Mouse (Mus musculus) urinary bladder, postnatal 4 days (tissue): Measurements from ENCODE around the gene Fyn.

Source experiments
- DNase-seq, 2 experiments: peaks; one replicate each; pipeline ENCODE4 v3.0.0; 2021 to 2022; ENCODE audit warnings: low spot score in 2 of 2

Gene Fyn

DNA sequence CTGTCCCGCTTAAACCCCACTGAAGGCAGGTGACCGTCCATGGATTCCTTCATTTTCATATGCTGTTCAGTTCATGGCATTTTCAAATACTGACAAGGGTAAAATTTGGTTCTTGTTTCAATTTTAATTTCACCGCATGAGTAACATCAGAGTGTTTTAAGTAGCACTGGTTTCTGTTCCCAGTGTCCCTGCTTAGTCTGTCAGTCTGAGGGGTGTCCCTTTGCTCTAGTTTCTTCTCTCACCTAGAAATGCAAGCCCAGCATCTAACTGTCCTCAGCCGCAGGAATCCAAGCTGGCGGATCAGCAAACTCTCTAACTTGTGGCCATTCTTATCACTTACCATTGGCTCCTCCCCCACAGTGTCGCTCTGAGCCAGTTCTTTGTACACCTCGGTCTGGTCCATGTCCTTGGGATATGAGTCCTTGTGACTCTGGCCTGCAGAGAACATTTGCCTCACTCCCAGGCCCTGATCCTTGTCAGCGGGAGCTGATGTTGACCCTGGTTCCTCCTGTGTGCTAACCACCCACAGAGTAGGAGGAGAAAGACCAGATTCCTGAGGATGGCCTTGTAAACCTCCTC is 9.5 kb downstream of the Fyn start:
- no peak for DNase-seq

DNA sequence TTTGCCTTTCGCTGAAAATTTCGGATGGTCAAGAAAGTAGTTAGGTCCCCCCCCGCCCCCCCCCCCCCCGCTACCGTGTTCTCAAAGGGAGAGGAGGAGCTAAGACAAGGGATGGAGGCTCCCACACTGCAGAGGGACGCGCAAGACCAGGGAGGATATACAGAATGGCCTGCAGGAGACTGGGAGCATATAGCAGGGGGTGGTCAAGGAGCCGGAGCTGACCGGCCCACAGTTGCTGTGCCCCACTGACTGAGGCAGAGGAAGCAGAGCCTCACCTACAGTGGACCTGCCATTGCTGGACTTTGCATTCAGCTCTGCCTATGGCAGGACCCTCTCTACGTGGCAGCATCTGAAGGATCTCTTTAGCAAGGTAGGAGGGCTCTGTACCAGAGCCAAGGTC is 10.6 kb downstream of the Fyn start:
- DNase-seq: no peak

DNA sequence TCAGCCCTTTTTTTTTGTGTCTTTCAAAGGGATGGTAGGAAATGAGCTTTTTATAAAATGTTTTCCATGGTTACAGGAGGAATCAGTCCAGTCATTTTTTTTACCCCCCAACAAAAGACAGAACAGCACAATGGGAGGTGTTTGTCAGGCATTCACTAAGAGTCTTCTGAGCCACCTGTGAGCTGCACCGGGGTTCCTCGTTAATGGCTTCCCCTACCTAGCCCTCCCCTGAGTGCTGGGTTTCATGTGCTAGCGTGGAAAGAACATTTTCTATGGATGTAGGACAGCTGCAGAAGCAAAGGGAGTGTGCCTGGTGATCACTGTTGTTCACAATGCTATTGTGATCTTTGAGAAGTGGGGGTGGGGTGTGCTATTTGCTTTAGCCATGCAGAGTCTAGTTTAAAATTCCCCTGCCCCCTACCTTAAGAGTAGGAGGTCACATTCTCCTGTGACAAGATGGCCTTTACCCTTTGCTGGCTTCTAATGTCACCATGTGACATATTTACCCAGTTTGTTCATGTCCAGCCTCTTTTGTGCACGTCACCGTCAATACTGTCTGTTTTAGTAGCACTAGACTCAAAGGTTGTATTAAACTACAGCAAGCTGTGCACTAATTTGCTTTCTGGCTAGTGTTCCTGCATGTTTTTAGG is 11.2 kb downstream of the Fyn start:
- no peak for DNase-seq

DNA sequence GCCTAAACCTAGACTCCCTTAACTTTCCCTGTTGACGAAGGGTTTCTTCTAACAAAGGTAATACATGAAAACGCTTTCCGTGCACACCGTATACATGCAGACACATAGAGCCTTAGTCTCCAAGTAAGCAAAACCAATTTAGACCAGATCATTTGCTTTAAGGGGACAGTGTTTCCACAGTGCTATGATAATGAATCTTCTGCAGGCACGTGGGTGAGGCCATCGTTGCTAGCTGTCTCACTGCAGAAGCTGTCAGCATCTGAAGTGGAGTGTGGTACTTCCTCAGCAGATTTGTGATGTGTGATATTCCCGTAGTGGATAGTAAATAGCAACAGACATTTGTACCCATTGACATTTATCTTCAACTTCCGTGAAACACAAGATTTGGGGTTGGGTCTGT is 16.6 kb downstream of the Fyn start:
- no peak for DNase-seq

DNA sequence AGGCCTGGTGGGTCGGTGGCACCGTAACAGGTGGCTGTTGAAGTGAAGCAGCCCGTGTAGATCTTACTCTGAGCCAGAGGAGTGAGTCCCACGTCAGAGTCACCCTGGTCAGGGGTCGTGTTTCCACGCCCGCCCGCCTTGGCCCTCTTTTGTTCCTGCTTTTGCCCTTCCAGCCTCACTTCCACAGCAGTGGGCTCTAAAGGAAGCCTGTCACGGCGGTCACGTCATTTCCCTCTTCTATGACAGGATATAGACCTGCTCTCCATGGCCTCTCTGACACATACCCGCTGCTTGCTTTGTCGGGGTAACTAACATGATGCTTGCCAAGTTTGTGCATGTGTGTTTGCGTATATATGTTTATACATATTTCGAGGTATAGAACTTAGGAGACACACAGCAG is 17.5 kb downstream of the Fyn start:
- no peak for DNase-seq

DNA sequence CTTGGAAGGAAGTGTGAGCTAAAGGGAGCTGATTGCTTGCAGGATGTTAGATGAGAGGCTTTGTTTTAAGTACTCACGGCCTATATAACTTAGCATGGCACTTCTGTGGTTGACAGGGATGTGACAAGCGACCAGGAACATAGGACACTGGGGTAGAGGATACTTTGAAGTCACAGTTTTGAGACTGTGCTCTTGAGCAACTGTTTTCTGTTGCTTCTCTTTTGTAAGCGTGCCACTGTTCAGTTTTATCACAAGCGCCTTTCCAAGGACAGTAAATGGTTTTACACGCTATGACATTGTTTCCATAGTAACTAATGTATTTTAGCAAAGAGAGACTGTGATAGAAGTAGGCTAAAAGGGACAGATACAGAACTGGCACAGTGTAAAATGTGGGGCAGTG is 18.4 kb downstream of the Fyn start:
- no peak for DNase-seq

DNA sequence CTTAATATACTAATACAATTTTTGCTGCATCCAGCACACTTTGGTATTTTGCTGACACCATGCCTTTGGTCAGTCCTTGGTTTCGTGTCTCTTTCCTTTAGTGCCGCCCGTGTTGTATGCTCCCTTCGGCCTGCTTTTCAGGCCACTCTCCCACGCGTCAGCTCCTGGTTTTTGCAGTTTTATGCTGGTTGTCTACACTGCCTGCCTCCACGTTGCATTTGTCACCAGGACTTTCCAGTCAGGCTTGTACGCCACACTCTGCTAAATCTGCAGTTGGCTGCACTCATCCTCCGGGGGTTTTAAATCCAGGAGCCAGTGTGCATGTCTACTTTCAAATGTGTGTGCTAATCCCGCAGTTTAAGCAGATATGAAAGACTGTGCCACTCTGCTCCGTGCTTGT is 18.9 kb downstream of the Fyn start:
- DNase-seq: no peak

DNA sequence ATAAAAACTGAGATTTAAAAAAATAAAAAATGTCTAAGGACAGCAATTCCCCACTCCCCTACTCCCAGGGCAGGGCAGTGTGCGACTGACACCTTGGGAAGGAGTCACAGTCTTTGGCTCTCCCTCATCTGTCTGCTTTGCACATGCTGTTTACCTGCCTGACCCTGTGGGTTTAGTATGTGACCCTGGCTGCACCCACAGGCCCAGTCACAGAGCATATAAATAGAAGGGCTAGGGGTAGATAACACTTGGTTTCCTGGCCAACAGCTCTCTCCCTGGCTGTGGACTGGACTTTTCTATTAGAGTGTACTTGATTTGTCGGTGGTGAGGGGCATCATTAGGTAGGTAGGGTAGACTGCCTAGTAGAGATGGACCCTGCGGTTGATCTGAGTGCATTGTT is 19.5 kb downstream of the Fyn start:
- no peak for DNase-seq

DNA sequence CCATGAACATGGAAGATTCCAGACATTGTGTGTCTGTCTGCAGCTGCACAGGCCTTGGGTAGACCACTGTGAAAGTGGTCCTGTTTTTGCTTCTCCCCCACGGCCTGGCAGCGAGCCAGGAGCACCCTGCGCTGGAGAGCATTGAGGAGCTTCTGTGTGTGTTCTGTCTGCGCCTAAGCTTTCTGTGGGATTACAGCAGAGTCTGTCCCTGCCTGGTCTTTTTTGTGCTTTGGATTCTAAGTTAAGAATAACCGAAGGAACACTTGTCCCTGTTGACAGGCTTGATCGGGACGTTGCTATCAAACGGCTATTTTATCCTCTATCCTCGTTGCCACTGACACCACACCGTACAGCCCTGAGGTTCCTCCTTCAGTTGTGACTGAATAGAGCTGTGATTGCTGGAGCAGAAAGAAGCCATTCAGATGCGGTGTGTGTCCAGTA is 20.8 kb downstream of the Fyn start:
- DNase-seq: no peak

DNA sequence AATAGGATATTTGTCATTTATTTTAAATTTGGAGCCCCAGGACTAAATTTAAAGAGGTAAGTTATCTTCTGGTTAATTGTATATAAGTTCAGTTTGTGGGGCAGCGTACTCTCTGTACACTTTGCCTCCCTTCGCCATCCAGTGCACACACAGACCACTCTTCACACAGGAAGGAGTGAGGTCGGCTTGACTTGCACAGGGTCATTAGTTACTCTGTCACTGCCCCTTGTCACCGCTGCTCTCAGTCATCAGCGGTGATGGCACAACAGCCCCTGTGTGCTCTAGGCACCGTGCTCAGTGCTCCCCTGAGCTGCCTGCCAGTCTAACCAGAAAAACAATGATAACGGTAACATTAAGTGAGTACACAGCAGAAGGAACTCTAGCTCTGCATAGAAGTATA is 21.9 kb downstream of the Fyn start:
- DNase-seq: no peak

DNA sequence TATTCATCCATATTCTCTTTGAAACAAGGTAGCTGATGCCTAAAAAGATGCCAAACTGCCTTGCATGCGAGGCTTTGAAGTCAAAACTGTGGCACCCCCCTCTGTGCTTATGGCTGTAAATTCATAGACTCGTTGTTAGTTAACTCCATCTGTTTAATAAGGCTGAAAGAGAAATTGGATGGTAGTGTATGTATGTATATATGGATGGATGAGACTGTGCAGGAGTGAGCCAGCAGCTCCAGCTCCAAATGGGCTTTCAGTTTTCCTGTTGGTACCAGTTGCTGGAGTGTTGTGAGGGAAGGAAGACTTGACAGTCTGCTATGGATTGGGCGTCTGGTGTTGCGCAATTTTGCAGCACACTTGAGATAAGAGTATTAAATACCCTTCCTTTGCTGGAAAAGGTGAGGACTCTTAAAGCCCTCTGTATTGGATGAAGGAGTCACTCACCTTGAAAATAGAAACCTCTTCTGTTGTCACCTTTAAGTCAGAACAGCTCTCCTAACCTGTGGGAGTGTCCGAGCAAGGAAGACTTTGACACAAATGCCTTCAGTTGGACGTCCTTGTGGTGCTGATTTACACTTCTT is 24.3 kb downstream of the Fyn start:
- DNase-seq: no peak

DNA sequence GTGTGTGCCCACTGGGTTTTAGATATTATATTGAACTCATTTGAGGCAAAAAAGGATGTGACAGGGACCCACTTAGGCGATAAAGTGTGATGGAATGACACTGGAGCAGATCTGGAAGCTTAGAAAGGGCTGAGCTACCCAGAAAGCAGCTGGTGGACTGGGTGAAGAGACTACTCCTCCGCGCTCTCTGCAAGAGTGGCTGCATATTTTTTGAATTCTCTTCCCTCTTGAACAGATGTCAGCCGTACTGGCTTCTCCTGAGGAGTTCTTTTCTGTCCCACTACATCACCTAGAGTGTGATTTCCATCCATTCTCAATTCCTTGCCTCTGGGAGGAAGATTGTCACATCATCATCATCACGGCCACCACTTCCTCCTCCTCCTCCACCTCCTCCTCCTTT is 26.9 kb downstream of the Fyn start:
- no peak for DNase-seq

DNA sequence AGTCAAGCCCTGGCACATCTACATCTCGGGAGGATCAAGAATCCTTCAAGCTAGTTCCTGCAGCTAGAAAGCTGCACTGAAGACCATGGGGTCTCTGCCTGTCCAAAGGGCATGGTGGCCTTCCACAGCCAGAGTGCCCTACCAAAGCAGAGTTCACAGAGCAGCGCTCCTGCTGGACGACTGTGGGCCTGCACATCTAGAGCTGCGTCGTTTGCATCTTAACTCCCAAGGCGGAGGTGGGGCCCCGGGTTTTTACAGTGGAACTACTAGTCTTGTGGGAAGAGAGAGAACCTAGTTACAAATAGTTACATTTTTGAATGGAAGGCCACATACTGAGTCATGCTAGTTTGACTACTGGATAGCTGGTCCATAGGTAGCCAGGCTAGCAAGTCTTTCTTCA is 30.3 kb downstream of the Fyn start:
- DNase-seq: peak in 1 of 2 experiments; percentile 46

DNA sequence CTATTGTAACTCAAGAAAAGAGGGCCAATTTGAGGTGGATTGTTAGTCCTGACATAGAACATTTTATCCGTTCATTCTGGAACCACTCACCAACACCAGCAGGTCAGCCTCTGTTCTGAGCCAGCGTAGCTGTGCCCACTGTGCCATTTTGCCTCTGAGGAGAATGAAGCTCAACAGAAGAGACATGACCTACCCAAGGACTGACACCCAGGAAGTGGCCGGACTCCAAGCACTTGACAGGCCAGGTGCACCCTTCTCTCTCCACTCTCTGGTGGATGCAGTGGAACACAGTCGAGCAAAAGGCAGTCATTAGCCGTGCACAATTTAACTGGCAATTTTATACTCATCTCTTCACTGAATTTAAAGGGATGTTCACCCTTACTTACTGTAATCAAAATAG is 31.5 kb downstream of the Fyn start:
- peak in 1 of 2 experiments; percentile 51 for DNase-seq

DNA sequence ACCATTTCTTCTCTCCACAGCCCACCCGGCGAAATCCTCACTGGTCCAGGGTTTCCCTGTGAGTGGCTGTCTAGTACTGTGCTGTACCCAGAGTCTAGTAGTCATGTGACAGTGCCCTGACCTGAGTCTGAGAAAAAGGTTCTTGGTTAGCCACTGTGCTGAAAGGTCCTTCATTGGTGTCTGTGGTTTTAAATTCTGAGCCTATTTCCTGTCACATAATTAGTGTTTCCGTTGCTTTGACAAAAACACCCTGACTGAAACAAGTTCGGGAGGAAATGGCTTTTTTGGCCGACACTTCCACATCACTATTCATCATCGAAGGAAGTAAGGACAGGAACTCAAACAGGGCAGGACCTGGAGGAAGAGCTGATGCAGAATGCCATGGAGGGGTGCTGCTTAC is 33.8 kb downstream of the Fyn start:
- DNase-seq: peak in 1 of 2 experiments; percentile 56

DNA sequence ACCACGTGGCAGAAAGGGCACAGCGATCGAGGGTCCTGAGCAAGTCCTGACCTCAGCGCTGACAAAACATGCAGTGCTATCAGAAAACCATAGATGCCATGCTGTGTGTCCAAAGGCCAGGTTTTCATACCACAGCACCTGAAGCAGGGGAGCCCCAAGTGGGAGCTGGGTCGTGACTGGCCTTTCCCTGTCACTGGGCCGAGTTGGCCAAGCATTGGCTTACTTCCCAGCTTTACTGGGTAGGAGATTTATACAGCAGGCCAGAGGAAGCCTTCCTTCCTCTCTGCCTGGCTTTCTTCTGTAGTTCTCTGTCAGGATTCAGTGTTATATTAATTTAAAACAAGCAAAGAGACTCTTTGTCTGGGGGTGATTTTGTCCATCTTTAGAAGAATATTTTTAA is 35.1 kb downstream of the Fyn start:
- DNase-seq: peak in 1 of 2 experiments; percentile 56

DNA sequence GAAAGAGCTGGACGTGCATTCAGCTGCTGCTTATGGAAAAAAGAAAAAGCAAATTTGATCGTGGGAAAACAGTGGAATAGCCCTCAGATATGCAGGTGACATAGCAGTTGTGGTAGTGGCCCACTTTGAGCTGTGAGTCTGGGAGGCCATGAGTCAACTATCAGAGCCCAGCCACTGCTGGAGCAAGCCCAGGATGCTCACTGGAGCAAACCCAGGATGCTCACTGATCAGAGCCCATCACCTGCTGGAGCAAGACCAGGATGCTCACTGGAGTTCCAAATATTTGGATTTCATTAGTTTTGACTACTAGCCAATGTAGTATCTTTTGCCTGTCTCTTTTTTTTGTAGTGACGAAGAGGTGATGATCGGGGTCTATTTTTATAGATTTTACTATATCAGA is 35.5 kb downstream of the Fyn start:
- DNase-seq: peak in 1 of 2 experiments; percentile 49

DNA sequence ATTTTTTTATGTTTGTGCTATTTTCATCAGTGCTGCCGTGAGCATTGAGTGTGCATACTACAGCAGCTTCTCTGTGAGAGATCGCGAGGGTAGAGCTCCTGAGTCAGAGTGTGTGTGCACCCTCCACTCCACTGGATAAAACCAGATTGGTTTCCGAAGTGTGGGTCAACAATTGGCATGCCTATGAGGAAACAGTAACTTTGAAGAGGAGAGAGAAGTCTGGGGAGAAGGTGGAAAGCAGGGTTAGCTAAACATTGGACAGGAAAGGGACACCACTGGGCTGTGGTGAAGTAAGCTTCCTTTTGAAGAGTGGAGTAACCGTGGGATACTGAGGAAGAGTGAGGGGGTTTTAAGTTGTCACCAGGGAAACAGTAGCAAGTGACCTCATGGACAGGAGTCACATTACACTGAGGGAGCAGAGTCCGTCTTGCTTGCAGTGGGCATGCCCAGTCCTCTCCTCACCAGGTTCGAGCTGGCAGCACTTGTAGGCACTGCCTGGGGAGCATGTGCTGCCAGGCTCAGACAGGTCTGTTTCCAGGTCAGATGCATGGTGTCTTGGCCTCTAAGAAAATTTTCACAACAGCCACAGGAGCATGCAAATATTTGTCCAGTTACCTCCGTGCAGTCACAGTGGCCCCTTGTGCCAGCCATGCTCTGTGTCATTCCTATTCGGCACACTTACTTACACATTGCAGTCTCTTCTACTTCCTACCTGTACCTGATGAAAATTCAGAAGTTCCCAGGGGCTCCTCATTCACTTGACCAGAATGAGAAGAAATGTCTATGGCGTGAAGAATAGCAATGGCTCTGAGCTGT is 37.5 kb downstream of the Fyn start:
- peak in 1 of 2 experiments; percentile 44 for DNase-seq

DNA sequence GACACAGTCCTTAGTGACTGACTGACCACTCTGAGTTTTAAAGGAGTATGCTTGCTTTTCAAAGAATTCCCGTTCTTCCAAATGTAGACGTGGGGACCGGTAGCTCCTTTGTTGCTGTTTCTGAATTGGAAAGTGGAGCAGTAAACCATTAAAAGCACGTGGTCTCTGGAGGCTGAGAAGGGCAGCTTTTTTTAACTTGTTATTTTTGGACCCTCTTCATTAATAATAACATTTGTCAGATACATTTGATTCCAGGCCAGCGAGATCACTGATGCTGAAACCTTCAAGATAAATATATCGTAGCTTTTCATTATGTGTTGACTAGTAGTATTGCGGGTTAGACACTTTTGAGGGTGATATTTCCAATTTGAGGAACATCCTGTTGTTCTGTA is 38.1 kb downstream of the Fyn start:
- no peak for DNase-seq

DNA sequence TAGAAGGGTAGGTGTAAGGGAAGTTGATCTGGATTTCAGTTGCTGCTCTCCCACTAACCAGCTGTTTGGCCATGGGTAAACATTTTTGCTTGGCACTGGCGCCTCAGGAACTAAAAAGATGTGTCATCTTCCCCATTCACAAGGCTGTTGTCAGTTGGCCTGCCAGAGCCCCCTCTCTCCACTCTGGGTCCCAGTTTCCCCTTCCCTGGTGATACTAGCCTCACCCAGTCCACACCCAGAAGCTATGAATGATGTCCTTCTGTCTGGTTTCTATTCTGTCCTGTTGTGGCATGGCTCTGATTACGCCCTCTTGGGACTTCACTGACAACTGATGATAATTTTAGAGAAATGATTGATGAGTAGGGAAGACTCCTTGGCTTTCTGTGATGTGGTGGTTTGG is 38.9 kb downstream of the Fyn start:
- peak in 1 of 2 experiments; percentile 34 for DNase-seq

DNA sequence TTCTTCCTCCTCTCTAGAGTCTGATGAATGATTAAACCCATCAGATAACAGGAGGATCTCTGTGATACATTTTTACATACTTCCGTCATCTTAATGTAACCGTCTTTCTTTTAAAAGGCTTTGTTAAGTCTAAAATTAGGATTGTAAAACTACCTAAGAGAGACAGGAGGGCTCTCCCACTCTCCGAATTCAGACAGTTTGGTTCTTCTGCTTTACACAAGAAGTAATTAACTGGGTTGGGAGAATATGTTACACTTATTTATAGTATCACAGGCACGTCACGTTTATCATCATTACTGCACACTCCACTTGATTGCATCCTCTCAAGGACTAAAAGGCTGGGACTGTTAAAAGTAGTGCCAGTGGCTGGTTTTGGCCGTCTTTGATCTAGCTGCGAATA is 40.9 kb downstream of the Fyn start:
- DNase-seq: no peak

DNA sequence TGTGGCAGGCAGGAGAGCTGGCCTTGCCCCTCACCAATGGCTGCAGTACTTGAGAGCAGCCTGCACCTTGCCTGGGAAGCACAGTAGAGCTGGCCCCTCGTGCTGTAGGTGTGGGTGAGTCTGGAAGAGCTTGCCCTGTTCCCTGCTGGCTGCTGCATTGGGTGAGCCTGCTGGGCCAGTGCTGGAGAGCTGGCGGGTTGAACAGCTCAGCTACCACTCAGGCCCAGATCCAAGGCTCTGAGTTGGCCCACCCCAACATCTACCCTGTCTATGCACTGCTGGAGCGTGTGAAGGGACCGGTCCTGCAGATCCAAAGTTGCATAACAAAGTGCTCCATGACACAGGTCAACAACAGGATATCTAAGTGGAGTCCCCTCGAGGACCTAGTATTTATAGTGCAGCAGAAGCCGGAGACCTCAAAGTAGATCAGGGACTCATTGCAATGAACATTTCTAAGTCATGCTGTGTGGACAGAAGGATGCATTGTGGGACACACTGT is 41.5 kb downstream of the Fyn start:
- no peak for DNase-seq
